Mouse (Mus musculus) neural tube, embryonic 13.5 days (tissue): ENCODE results near the gene Kndc1. TPM values are rescaled to one million over a fixed set of nuclear protein-coding genes. Genes with fewer than 3 reads are reported as not detected.

ENCODE experiments used
- ATAC-seq: fragments of 200-750 bp; cut with Nextera tagmentation; 2 replicates; pipeline ENCODE4 v1.8.0; 2017; ENCODE audit warnings: low read depth, mild to moderate bottlenecking, moderate TSS enrichment, moderate library complexity
- H3K27ac ChIP-seq: fragments of 300-500 bp; sonication (generic); replicated peaks from 2 replicates; pipeline ENCODE4 v1.5.1; 2015; ENCODE audit warnings: moderate library complexity, mild to moderate bottlenecking, inconsistent platforms
- H3K27me3 ChIP-seq: fragments of 300-500 bp; sonication (generic); 2 replicates; pipeline ENCODE4 v1.6.1; 2015; ENCODE audit warnings: mild to moderate bottlenecking, inconsistent platforms
- H3K36me3 ChIP-seq: fragments of 300-500 bp; sonication (generic); 2 replicates; pipeline ENCODE4 v1.6.1; 2015; ENCODE audit warnings: mild to moderate bottlenecking, inconsistent platforms
- H3K4me1 ChIP-seq: fragments of 300-500 bp; sonication (generic); replicated peaks from 2 replicates; pipeline ENCODE4 v1.6.1; 2015; ENCODE audit warnings: inconsistent platforms
- H3K4me2 ChIP-seq: fragments of 300-500 bp; sonication (generic); 2 replicates; pipeline ENCODE4 v1.6.1; 2015; ENCODE audit warnings: inconsistent platforms, mild to moderate bottlenecking, moderate library complexity
- H3K4me3 ChIP-seq: fragments of 300-500 bp; sonication (generic); 2 replicates; pipeline ENCODE4 v1.5.1; 2015; ENCODE audit warnings: mild to moderate bottlenecking, inconsistent platforms
- H3K9ac ChIP-seq: fragments of 300-500 bp; sonication (generic); 2 replicates; pipeline ENCODE4 v1.6.1; 2015; ENCODE audit warnings: moderate library complexity, mild to moderate bottlenecking, inconsistent platforms
- H3K9me3 ChIP-seq: fragments of 300-500 bp; sonication (generic); 2 replicates; pipeline ENCODE4 v1.6.1; 2016; ENCODE audit warnings: inconsistent platforms
- WGBS: fragments of 180-500 bp; shearing (Covaris S2); methylation state at CpG from one replicate; pipeline ENCODE4 v1.1.7; 2015; 5-methylcytosine and 5-hydroxymethylcytosine counted together
- polyA plus RNA-seq: library from polyadenylated mRNA; unstranded; fragments of >200 nt; fragmentation: Nextera tagmentation; extraction: Ambion mirVana; gene quantifications from 2 replicates; pipeline ENCODE4 v1.2.1, GENCODE M21; 2015

Kndc1 gene
- polyA plus RNA-seq, 1 experiment from 2014 or later: 6.0 TPM

DNA sequence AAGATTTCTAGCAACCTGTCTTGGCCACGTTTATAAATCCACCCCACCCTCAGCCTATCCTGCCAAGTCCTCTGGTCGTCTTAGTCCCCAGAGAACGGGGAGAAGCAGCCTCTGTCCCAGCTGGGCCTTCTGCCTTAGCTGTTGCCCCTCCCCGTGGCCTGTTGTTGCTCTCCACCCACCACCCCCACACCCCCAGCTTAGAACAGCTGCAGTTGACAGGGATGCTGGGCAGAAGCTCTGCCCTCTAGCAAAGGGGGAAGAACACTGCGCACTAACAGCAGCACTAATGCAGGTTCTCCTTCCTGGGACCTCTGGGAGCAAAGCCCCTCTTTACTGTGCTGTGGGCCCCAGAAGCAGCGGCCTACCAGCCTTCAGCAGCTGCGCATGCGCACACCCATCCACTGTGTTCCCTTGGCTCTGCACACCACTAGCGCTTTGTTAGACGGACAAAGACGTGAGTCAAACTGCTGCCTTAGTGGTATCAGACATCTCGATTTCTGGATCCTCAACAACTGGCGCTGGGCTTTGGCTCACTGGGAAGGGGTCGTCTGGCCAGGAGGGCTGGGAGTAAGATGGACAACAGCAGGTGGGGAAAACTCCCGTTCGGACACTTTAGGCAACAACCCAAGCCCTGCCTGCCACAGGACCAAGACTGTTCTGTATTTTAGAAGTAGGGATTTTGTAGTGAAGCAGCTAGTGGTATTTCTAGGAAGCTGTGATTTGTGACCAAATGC is 46.1 kb downstream of the Kndc1 start:
- Histone ChIP-seq H3K36me3 (no peaks in the 10 kb centered on the region), H3K27ac (no peak overlapping the region), H3K9me3 (no peaks in the 10 kb centered on the region), H3K4me2 (no peak overlapping the region), H3K27me3 (peaks cover 60% of the 10 kb centered on the region), H3K4me3 (no peak overlapping the region), H3K9ac (no peak overlapping the region), H3K4me1 (peaks cover 14% of the 10 kb centered on the region)
- no peak for ATAC-seq
- 66% methylated on average over 16 of the region's 16 CpGs for WGBS

- H3K36me3 ChIP-seq: no peaks in the 10 kb centered on the region
- no peak within 1 kb of the TSS for H3K9ac ChIP-seq
- peak within 1 kb of the TSS; percentile 54 for H3K4me2 ChIP-seq
- peaks cover 83% of the 10 kb centered on the region for H3K27me3 ChIP-seq
- under 1% methylated on average over 59 of the region's 59 CpGs for WGBS
- H3K4me1 ChIP-seq: peaks cover 14% of the 10 kb centered on the region
- H3K4me3 ChIP-seq: peak within 1 kb of the TSS; percentile 30
- no peaks in the 10 kb centered on the region for H3K9me3 ChIP-seq
- 0 out of 2 replicates have a peak, but pooled peaks have one; percentile 27 for ATAC-seq
- H3K27ac ChIP-seq: no peak within 1 kb of the TSS
Observed at GRCm38 (mm10) chr7:139943674-139944281, 49.3 kb downstream of the Kndc1 start, which contains the start of gene Utf1. Gene Utf1, plus strand, starts transcription at chr7:139943789.

- peaks cover 91% of the 10 kb centered on the region for H3K27me3 ChIP-seq
- ATAC-seq: 0 out of 2 replicates have a peak, but pooled peaks have one; percentile 11
- no peaks in the 10 kb centered on the region for H3K9me3 ChIP-seq
- peak overlapping the region; percentile 30 for H3K4me3 ChIP-seq
- H3K4me1 ChIP-seq: peaks cover 15% of the 10 kb centered on the region
- H3K4me2 ChIP-seq: peak overlapping the region; percentile 54
- no peak overlapping the region for H3K27ac ChIP-seq
- H3K9ac ChIP-seq: no peak overlapping the region
- whole genome bisulfite sequencing: 3% methylated on average over 68 of the region's 68 CpGs
- H3K36me3 ChIP-seq: no peaks in the 10 kb centered on the region
Observed at GRCm38 (mm10) chr7:139944291-139945240, 50.1 kb downstream of the Kndc1 start.

GRCm38 (mm10) chr7:139945516-139945915 is 51.0 kb downstream of the Kndc1 start:
- no peaks in the 10 kb centered on the region for H3K9me3 ChIP-seq
- no peak overlapping the region for H3K4me2 ChIP-seq
- H3K36me3 ChIP-seq: no peaks in the 10 kb centered on the region
- H3K4me3 ChIP-seq: no peak overlapping the region
- no peak overlapping the region for H3K27ac ChIP-seq
- WGBS: 11% methylated on average over 5 of the region's 5 CpGs
- no peak for ATAC-seq
- peaks cover 24% of the 10 kb centered on the region for H3K4me1 ChIP-seq
- H3K9ac ChIP-seq: no peak overlapping the region
- peaks cover 100% of the 10 kb centered on the region for H3K27me3 ChIP-seq

DNA sequence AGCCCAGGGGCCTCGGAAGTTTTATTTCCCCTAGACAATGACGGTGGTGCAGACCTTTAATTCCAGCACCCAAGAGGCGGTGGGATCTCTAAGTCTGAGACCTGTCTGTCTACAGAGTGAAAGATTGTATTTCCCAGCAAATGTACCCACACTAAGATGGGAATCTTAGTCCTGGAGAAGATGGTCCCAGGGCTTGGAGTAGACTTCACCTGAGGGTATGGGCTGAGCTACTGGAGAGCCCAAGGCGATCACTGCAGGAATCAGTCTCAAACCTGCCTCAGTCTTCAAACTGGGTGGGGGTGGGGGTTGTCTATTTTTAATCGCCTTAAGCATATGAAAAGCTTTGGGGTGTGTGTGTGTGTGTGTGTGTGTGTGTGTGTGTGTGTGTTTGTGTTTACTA is 51.5 kb downstream of the Kndc1 start:
- H3K27ac ChIP-seq: no peak overlapping the region
- no peaks in the 10 kb centered on the region for H3K36me3 ChIP-seq
- H3K4me2 ChIP-seq: no peak overlapping the region
- H3K9me3 ChIP-seq: no peaks in the 10 kb centered on the region
- peaks cover 100% of the 10 kb centered on the region for H3K27me3 ChIP-seq
- no peak for ATAC-seq
- no peak overlapping the region for H3K4me3 ChIP-seq
- peaks cover 29% of the 10 kb centered on the region for H3K4me1 ChIP-seq
- 20% methylated on average over 5 of the region's 5 CpGs for WGBS
- no peak overlapping the region for H3K9ac ChIP-seq

DNA sequence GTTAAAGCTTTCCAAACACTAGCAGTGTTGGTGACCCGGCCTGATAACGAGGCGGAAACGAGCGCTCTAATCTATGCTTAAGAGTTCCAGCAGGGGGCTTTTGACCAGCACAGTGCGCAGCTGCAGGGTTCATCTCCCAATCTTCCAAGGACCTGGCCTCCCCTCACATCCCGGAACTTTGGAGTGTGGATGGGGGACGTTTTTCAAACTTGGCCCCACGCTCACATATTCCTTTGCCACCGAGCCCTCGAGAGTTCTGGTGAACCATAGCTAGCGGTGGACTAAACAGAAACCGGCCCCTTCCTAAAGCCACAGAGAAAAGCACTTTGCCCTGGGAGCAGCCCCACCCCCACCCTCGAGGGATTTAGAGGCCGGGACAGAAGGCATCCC is 55.4 kb downstream of the Kndc1 start:
- H3K4me1 ChIP-seq: peaks cover 18% of the 10 kb centered on the region
- H3K27me3 ChIP-seq: peaks cover 76% of the 10 kb centered on the region
- H3K36me3 ChIP-seq: no peaks in the 10 kb centered on the region
- H3K27ac ChIP-seq: no peak overlapping the region
- no peaks in the 10 kb centered on the region for H3K9me3 ChIP-seq
- H3K9ac ChIP-seq: peak overlapping the region; percentile 53
- WGBS: under 1% methylated on average over 15 of the region's 15 CpGs
- peak overlapping the region; percentile 36 for H3K4me3 ChIP-seq
- ATAC-seq: peak; percentile 77
- H3K4me2 ChIP-seq: peak overlapping the region; percentile 67

DNA sequence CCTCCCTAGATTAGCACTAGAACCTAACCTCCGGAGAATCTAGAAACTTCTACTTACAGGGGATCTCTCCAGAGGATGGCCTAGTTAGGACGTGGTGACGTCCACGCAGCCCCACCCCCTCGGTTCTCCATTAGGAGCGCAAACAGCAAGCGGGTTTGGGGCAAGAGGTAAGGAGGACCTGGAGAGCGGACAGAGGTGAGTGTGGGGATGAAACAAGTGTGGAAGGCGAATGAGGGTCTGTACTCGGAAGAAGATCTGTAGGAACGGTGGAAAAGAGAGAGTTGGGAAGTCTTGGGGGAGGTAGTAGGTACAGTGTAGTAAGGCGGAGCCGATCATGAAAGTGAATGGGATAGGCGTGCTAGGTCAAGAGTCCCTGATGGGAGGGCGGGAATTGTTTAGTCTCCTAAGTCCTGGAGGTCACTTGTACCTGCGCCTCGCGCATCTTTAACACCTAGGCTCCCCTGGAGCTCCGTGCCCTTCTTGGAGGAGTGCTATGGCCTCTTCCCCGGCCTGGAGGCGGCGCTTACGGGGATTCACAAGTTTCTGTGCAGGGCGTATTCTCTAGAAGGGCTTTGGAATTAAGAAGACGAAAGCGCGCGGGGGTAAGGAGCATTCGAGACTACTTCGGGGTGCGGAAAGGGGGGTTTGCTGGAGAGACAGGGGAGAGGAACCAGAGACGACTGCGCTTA is 55.9 kb downstream of the Kndc1 start:
- peaks cover 76% of the 10 kb centered on the region for H3K27me3 ChIP-seq
- peak; percentile 74; the same call in 1 of the 2 replicates for ATAC-seq
- WGBS: 1% methylated on average over 33 of the region's 33 CpGs
- H3K4me1 ChIP-seq: peaks cover 18% of the 10 kb centered on the region
- no peak overlapping the region for H3K27ac ChIP-seq
- H3K36me3 ChIP-seq: no peaks in the 10 kb centered on the region
- peak overlapping the region; percentile 36 for H3K4me3 ChIP-seq
- peak overlapping the region; percentile 67 for H3K4me2 ChIP-seq
- H3K9ac ChIP-seq: peak overlapping the region; percentile 53
- no peaks in the 10 kb centered on the region for H3K9me3 ChIP-seq

DNA sequence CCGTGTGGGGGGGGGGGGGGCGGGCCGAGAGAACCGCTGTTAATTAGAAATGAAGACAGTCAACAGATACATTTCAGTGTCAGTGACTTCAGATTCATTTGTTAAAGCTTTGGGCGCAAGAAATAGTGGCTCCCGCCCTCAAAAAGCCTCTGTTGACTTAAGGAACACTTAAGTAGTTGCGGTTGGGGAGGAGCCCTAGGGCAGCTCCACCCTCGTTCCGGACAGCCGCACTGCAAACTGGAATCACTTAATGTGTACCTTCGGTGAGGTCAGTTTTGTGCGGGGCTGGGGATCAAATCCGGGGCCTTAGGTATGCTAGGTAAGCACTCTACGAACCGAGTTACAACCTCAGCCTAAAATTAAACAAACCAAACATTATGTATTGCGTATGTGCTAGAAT is 56.6 kb downstream of the Kndc1 start:
- Histone ChIP-seq H3K27me3 (peaks cover 71% of the 10 kb centered on the region), H3K4me2 (peak overlapping the region; percentile 67), H3K9ac (peak overlapping the region; percentile 53), H3K27ac (no peak overlapping the region), H3K4me3 (peak overlapping the region; percentile 36), H3K36me3 (no peaks in the 10 kb centered on the region), H3K4me1 (peaks cover 18% of the 10 kb centered on the region), H3K9me3 (no peaks in the 10 kb centered on the region)
- WGBS: 5% methylated on average over 16 of the region's 16 CpGs
- no peak for ATAC-seq

DNA sequence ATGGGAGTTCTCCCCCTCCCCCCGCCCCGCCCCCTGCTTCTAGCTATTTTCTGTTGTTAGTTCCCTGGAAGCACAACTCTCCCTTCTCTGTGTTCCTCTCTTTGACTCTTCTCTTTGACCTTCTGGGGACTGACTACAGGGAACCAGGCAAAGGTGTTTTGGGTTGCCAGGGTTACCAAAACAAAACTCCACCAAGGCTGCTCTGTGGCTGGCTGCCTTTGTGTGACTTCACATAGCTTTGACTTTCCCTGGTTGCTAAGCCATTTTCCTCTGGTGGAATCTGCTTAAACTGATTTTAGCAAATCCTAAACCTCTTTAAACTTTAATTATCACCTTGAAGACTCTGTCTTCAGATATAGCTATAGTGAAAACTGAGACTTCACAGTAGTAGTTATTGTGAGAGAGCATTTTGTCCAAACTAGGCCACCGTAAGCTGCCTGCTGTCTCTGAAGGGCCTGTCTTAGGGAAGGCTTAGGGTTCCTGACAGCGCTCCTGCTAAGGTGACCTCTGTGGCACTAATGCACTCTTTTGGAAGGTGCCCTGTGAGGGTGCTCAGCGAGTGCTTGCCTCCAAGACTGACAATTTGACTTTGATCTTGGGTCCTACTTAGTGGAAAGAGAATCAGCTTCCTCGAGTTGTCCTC is 57.6 kb downstream of the Kndc1 start:
- Histone ChIP-seq H3K36me3 (no peaks in the 10 kb centered on the region), H3K4me2 (no peak overlapping the region), H3K9me3 (no peaks in the 10 kb centered on the region), H3K27ac (no peak overlapping the region), H3K4me3 (no peak overlapping the region), H3K9ac (no peak overlapping the region), H3K4me1 (peaks cover 18% of the 10 kb centered on the region), H3K27me3 (peaks cover 67% of the 10 kb centered on the region)
- WGBS: 52% methylated on average over 6 of the region's 6 CpGs
- no peak for ATAC-seq

DNA sequence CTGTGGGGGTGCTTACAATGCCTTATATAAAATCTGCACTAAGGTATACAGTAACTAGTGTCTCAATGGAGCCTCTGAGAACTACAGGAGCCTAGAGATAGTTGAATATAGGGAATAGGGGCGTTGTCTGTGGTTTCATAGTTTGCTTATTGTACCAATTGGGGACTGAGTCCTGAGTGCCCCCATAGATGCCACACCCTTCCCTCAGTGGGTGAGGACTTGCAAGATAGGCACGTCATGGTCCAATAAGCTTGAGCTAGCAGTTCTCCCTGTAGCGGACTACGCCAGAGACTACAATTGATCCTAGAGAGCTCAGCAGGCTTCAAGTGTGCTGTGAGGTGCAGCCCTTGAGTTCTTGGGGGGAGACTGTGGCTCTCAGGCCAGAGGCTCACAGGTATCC is 61.0 kb downstream of the Kndc1 start:
- ATAC-seq: no peak
- Histone ChIP-seq H3K9ac (no peak overlapping the region), H3K4me3 (no peak overlapping the region), H3K9me3 (no peaks in the 10 kb centered on the region), H3K4me2 (no peak overlapping the region), H3K36me3 (no peaks in the 10 kb centered on the region), H3K27ac (no peak overlapping the region), H3K27me3 (peaks cover 38% of the 10 kb centered on the region), H3K4me1 (peaks cover 15% of the 10 kb centered on the region)
- 80% methylated on average over 4 of the region's 4 CpGs for whole genome bisulfite sequencing

DNA sequence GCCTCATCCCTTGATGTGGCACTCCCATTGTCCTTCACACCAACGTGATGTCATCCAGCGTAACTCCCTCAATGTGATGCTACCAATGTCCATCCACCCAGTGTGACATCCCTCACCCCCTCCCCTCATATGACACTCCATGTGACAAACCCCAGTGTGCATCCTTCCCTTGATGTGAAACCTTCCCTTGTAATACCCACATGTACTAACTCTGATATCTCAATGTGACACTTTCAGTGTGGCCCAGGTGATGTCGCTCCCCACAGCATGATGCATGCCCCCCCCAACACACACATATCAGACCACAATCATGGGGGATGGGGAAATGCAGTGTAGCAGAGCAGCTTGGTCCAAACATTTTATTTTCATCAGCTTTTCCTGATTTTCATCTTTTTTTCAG is 62.2 kb downstream of the Kndc1 start:
- peaks cover 7% of the 10 kb centered on the region for H3K4me1 ChIP-seq
- H3K4me2 ChIP-seq: no peak overlapping the region
- H3K4me3 ChIP-seq: no peak overlapping the region
- H3K36me3 ChIP-seq: no peaks in the 10 kb centered on the region
- no peak for ATAC-seq
- H3K27ac ChIP-seq: no peak overlapping the region
- 79% methylated on average over 3 of the region's 3 CpGs for WGBS
- no peak overlapping the region for H3K9ac ChIP-seq
- peaks cover 27% of the 10 kb centered on the region for H3K27me3 ChIP-seq
- no peaks in the 10 kb centered on the region for H3K9me3 ChIP-seq
